Mouse (Mus musculus) limb, embryonic 11.5 days (tissue): ENCODE results near the gene Gkn3. TPM values are rescaled to one million over a fixed set of nuclear protein-coding genes. Genes with fewer than 3 reads are reported as not detected.

Experiments used
- ATAC-seq: fragments of 200-750 bp; cut with Nextera tagmentation; 2 replicates; pipeline ENCODE4 v1.8.0; 2017; ENCODE audit warnings: low read depth; ENCODE audit not compliant: insufficient number of reproducible peaks, low FRiP score, low TSS enrichment
- DNase-seq: peaks from one replicate; pipeline ENCODE4 v3.0.0-alpha.2; 2015; ENCODE audit warnings: low spot score
- H3K27ac ChIP-seq: fragments of 300-500 bp; sonication (generic); replicated peaks from 2 replicates; pipeline ENCODE4 v1.5.1; 2014; ENCODE audit warnings: low read depth, mild to moderate bottlenecking, low read length
- H3K27me3 ChIP-seq: fragments of 300-500 bp; sonication (generic); 2 replicates; pipeline ENCODE4 v1.6.1; 2014; ENCODE audit warnings: mild to moderate bottlenecking, low read length, mixed read lengths; ENCODE audit not compliant: control insufficient read depth, insufficient read depth
- H3K36me3 ChIP-seq: fragments of 300-500 bp; sonication (generic); 2 replicates; pipeline ENCODE4 v1.6.1; 2014; ENCODE audit warnings: mild to moderate bottlenecking, low read length, moderate library complexity, mixed read lengths; ENCODE audit not compliant: control insufficient read depth, insufficient read depth
- H3K4me1 ChIP-seq: fragments of 300-500 bp; sonication (generic); 2 replicates; pipeline ENCODE4 v1.6.1; 2014; ENCODE audit warnings: low read length, mixed read lengths; ENCODE audit not compliant: control insufficient read depth, insufficient read depth
- H3K4me2 ChIP-seq: fragments of 300-500 bp; sonication (generic); 2 replicates; pipeline ENCODE4 v1.6.1; 2014; ENCODE audit warnings: low read depth, mild to moderate bottlenecking, moderate library complexity; ENCODE audit not compliant: severe bottlenecking
- H3K4me3 ChIP-seq: fragments of 300-500 bp; sonication (generic); 2 replicates; pipeline ENCODE4 v1.5.1; 2014; ENCODE audit warnings: low read depth, low read length
- H3K9ac ChIP-seq: fragments of 300-500 bp; sonication (generic); 2 replicates; pipeline ENCODE4 v1.6.1; 2014; ENCODE audit warnings: mild to moderate bottlenecking, low read length
- H3K9me3 ChIP-seq: fragments of 300-500 bp; sonication (generic); 2 replicates; pipeline ENCODE4 v1.6.1; 2016; ENCODE audit warnings: low read length; ENCODE audit not compliant: control insufficient read depth
- WGBS: fragments of 180-500 bp; shearing (Covaris S2); extraction: QIAGEN DNeasy Blood & Tissue Kit; methylation state at CpG from one replicate; pipeline ENCODE4 v1.1.7; 2014; 5-methylcytosine and 5-hydroxymethylcytosine counted together
- polyA plus RNA-seq: library from polyadenylated mRNA; unstranded; fragments of >200 nt; fragmentation: Nextera tagmentation; extraction: Ambion mirVana; gene quantifications from 2 replicates; pipeline ENCODE4 v1.2.1, GENCODE M21; 2014

Gene Gkn3
- polyA plus RNA-seq, 1 experiment from 2014 or later = not detected

- ATAC-seq = no peak
Observed at GRCm38 (mm10) chr6:87412011-87412410, 23.3 kb upstream of the Gkn3 start.

GRCm38 (mm10) chr6:87401456-87401855 is 12.7 kb upstream of the Gkn3 start:
- DNase-seq (no peak), ATAC-seq (no peak)
- Histone ChIP-seq H3K9me3 (no peaks in the 10 kb centered on the region), H3K9ac (no peak overlapping the region), H3K27ac (no peak overlapping the region), H3K4me3 (no peak overlapping the region), H3K4me2 (no peak overlapping the region), H3K36me3 (no peaks in the 10 kb centered on the region), H3K27me3 (no peaks in the 10 kb centered on the region), H3K4me1 (no peaks in the 10 kb centered on the region)
- WGBS = 53% methylated on average over 6 of the region's 6 CpGs

More at GRCm38 (mm10) chr6:87412011-87412410, 23.3 kb upstream of the Gkn3 start:
- H3K27me3 ChIP-seq = no peaks in the 10 kb centered on the region
- H3K36me3 ChIP-seq = no peaks in the 10 kb centered on the region
- no peak for DNase-seq
- 21% methylated on average over 3 of the region's 3 CpGs for WGBS
- H3K27ac ChIP-seq = no peak overlapping the region
- H3K4me2 ChIP-seq = no peak overlapping the region
- no peak overlapping the region for H3K9ac ChIP-seq
- no peaks in the 10 kb centered on the region for H3K9me3 ChIP-seq
- H3K4me1 ChIP-seq = no peaks in the 10 kb centered on the region
- no peak overlapping the region for H3K4me3 ChIP-seq

GRCm38 (mm10) chr6:87399886-87400566 is 11.3 kb upstream of the Gkn3 start:
- H3K4me1 ChIP-seq = no peaks in the 10 kb centered on the region
- H3K27me3 ChIP-seq = no peaks in the 10 kb centered on the region
- H3K9ac ChIP-seq = no peak overlapping the region
- no peak overlapping the region for H3K4me3 ChIP-seq
- H3K36me3 ChIP-seq = no peaks in the 10 kb centered on the region
- H3K27ac ChIP-seq = no peak overlapping the region
- DNase-seq (no peak), ATAC-seq (no peak)
- H3K4me2 ChIP-seq = no peak overlapping the region
- no peaks in the 10 kb centered on the region for H3K9me3 ChIP-seq
- WGBS = 69% methylated on average over 4 of the region's 4 CpGs

DNA sequence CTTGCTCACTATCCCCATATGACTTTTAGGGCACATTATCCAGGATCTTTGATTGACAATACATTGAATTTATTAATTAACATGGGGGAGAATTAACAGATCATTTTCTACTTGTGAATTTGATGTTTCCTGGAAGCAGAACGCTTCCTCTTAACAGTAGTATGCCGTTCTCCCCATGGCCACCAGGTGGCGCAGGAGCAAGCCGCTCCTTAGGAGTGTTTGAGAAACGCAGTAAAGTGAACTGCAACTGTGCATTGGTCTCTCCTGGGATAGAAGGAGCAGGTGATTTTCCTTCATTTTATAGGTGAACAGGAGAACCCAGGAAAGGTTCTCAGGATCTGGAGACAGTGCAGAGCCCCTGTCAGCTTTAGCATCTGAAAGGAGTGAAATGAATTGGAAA is 10.4 kb upstream of the Gkn3 start:
- no peak overlapping the region for H3K27ac ChIP-seq
- 3% methylated on average over 5 of the region's 5 CpGs for WGBS
- H3K9ac ChIP-seq = no peak overlapping the region
- no peaks in the 10 kb centered on the region for H3K4me1 ChIP-seq
- no peaks in the 10 kb centered on the region for H3K36me3 ChIP-seq
- no peak overlapping the region for H3K4me3 ChIP-seq
- no peak for ATAC-seq
- peak; percentile 86 for DNase-seq
- H3K9me3 ChIP-seq = no peaks in the 10 kb centered on the region
- H3K27me3 ChIP-seq = no peaks in the 10 kb centered on the region
- no peak overlapping the region for H3K4me2 ChIP-seq

DNA sequence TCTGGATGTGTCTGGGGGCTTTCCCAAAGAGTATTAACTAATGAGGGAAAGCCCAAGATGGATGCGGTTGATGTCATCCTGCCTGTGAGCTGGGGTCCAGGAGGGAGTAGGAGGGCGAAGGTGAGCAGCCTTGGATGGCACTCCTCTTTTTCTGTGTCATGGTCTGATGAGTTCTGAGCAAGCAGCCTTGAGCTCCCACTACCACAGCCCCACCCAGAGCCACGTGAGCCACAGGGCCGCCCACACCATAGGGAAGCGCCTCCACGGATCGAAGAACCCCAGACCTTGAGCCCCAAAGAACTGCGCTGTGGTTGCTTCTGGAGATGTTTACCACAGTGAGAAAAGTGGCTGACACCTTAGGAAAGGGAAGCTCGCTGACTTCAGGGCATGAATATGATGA is 6.0 kb upstream of the Gkn3 start:
- H3K4me1 ChIP-seq = no peaks in the 10 kb centered on the region
- no peak for ATAC-seq
- no peak for DNase-seq
- no peak overlapping the region for H3K9ac ChIP-seq
- H3K27me3 ChIP-seq = no peaks in the 10 kb centered on the region
- no peak overlapping the region for H3K4me3 ChIP-seq
- no peaks in the 10 kb centered on the region for H3K36me3 ChIP-seq
- H3K4me2 ChIP-seq = no peak overlapping the region
- no peaks in the 10 kb centered on the region for H3K9me3 ChIP-seq
- 86% methylated on average over 9 of the region's 9 CpGs for WGBS
- H3K27ac ChIP-seq = no peak overlapping the region

DNA sequence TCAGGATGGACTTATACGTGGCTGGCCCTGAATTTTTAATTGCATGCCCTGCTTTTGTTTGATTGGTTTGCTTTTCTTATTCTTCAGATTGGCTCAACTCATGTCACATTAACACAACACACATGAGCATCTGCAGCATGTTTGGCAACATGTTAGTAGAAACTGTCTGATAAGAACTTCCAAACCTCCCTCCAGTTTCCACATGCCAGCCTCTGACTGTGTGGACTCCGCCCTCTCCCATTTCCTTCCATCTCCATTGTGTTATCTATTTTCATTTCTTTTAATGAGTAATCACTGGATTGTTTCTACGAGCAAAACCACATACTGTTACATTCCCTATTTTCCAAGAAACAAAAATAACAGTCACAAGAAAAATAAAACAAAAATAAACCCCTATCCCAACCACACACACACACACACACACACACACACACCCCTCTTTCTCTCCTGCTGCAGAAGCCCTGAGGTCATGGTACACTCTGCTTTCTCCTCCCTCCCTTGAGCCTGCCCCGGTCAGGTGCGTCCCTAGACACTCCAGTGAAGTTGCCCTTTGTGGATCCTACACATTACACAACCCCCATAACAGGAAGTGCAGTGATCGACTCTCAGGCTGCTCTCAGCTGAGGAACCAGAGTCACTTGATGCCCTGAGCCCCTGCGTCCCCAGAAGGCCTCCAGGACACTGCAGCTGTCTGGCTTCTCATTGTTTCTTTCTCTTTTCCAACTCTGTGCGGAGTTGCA is 4.9 kb upstream of the Gkn3 start:
- H3K4me2 ChIP-seq = no peak overlapping the region
- H3K36me3 ChIP-seq = no peaks in the 10 kb centered on the region
- H3K9ac ChIP-seq = no peak overlapping the region
- no peaks in the 10 kb centered on the region for H3K9me3 ChIP-seq
- no peaks in the 10 kb centered on the region for H3K4me1 ChIP-seq
- DNase-seq (no peak), ATAC-seq (no peak)
- H3K4me3 ChIP-seq = no peak overlapping the region
- no peaks in the 10 kb centered on the region for H3K27me3 ChIP-seq
- WGBS = 77% methylated on average over 8 of the region's 8 CpGs
- no peak overlapping the region for H3K27ac ChIP-seq

GRCm38 (mm10) chr6:87389455-87389989 is 787 bp upstream of the Gkn3 start:
- Histone ChIP-seq H3K4me3 (no peak overlapping the region), H3K36me3 (no peaks in the 10 kb centered on the region), H3K4me1 (no peaks in the 10 kb centered on the region), H3K9ac (no peak overlapping the region), H3K27me3 (no peaks in the 10 kb centered on the region), H3K9me3 (no peaks in the 10 kb centered on the region), H3K4me2 (no peak overlapping the region), H3K27ac (no peak overlapping the region)
- WGBS = 45% methylated on average over 5 of the region's 5 CpGs
- no peak for DNase-seq
- no peak for ATAC-seq

DNA sequence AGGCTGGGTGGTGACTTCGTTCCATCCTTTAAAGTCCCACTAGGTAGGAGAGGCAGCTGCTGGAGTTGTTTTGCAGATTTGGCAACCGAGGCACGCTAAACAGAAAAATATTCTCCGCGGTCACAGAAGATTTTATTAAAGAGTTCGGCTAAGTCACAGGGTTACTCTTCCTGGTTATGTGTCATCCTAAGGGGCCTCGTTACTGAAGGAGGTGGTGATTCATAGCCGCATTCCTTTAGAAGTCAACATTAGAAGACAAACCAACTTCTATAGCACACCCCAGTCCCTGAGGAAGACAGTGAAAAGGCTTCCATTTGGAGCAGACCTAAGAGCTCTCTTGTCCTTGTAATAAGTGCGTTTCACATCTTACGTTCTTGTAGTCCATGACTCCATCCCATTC is 2.1 kb downstream of the Gkn3 start:
- Histone ChIP-seq H3K36me3 (no peaks in the 10 kb centered on the region), H3K4me2 (no peak overlapping the region), H3K9me3 (no peaks in the 10 kb centered on the region), H3K9ac (no peak overlapping the region), H3K27ac (no peak overlapping the region), H3K27me3 (no peaks in the 10 kb centered on the region), H3K4me1 (no peaks in the 10 kb centered on the region), H3K4me3 (no peak overlapping the region)
- 82% methylated on average over 10 of the region's 10 CpGs for WGBS
- DNase-seq (no peak), ATAC-seq (no peak)
